Mouse (Mus musculus): ENCODE results near the gene Gabra5. TPM values are rescaled to one million over a fixed set of nuclear protein-coding genes. Genes with fewer than 3 reads are reported as not detected.
A peak's percentile ranks its signal among the peaks of the same experiment; 100 is the strongest.

Gene Gabra5
- 20.7 and 22.7 TPM in 2 replicates for polyA plus RNA-seq (2012; rRNA removed)

DNA sequence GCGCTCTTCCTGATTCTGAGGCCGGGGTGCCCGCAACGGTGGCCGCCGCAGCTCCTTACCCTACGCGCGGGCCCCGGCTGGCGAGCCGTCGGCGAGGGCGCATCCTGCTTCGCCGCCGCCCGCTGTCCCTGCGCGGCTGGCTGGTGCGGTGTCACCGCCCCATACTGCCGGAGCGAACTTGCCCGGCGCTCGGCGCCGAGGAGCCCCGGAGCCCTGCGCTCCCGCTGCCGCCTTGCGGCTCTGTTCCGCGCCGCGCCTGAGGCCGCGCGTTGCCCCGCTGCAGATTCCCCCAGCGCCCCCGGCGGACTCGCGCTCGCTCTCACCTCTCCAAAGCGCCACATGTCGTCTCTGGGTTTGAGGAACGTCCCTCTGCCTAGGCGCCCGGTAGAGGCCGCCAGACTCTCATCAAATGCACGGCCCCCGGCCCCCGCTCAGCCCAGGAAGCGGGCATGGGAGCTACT lies at the start of gene Gabra5:
TSS of gene Gabra5 (minus strand) at position 379 of the 461 bp plus-strand sequence.
- peak; percentile 84 for DNase-seq (ENCODE audit: low read depth)
- TF ChIP-seq POLR2A (IDR thresholded peaks at IDR 0.05; ENCODE audit: borderline replicate concordance, extremely low read depth, insufficient read depth, insufficient read length, poor library complexity, severe bottlenecking) (no peak), CTCF (IDR thresholded peaks at IDR 0.05; ENCODE audit: borderline replicate concordance, extremely low read depth, insufficient read depth, insufficient read length) (peak; percentile 45)

DNA sequence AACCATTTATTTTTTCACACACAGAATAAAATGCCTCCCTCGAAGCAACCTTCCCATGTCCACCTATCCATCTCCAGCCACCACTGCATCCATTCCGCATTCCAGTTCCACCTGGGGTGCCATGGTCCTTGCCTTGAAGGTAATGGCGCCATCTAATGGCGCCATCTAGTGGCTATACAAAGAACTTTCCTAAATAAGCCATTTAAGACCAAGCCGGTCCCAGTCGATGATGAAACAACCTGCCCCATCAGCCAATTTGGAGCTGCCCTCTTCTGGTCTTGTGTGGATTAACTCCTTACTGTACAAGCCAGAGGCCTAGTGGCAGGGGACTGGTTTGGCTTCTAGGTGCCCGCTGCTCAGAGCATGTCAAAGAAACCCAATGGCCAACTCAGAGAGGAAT lies 28.7 kb upstream of the Gabra5 start:
- DNase-seq (ENCODE audit: low read depth) = peak; percentile 30
- TF ChIP-seq CTCF (IDR thresholded peaks at IDR 0.05; ENCODE audit: borderline replicate concordance, extremely low read depth, insufficient read depth, insufficient read length) (peak; percentile 52; the same call in 1 of the 2 replicates), POLR2A (IDR thresholded peaks at IDR 0.05; ENCODE audit: borderline replicate concordance, extremely low read depth, insufficient read depth, insufficient read length, poor library complexity, severe bottlenecking) (no peak)

DNA sequence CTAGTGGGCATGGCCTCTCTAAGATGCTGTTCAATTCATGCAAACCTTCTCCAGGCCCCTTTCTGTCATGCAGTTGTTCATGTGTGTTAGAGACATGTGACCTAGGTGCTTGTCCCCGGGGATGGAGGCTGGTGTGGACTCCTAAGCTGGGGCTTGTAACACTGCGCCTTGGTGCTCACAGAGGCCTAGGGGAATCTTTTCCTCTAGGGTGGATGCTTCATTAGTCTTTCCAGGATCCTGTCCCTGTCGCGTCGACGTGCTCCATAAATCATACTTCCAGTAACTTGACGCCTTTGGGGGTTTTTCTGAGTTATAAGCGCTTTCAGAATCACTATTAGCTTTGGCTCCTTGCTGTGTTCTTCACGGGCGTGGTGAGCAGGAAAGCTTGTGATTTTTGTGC lies 22.8 kb upstream of the Gabra5 start:
- no peak for DNase-seq (ENCODE audit: low read depth)
- TF ChIP-seq CTCF (IDR thresholded peaks at IDR 0.05; ENCODE audit: borderline replicate concordance, extremely low read depth, insufficient read depth, insufficient read length) (no peak), POLR2A (IDR thresholded peaks at IDR 0.05; ENCODE audit: borderline replicate concordance, extremely low read depth, insufficient read depth, insufficient read length, poor library complexity, severe bottlenecking) (no peak)

DNA sequence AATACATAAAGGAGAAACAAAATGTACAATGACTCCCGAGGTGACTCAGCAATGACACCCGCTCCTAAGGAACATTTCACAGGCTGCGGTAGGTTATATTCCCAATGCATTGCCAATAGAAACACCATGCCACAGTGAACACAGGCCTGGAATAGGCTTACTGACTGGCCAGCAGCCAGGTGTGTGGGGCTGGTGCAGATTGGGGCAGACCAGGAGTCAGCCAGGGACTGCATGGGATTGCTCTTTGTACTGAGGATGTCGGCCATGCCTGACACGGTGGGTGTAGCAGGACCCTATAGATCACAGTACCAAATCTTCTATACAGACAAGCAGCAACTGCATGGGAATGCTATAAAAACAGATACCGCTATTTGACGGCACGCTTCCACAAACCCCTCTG lies 20.1 kb upstream of the Gabra5 start:
- TF ChIP-seq CTCF (IDR thresholded peaks at IDR 0.05; ENCODE audit: borderline replicate concordance, extremely low read depth, insufficient read depth, insufficient read length) (no peak), POLR2A (IDR thresholded peaks at IDR 0.05; ENCODE audit: borderline replicate concordance, extremely low read depth, insufficient read depth, insufficient read length, poor library complexity, severe bottlenecking) (no peak)
- DNase-seq (ENCODE audit: low read depth) = no peak

DNA sequence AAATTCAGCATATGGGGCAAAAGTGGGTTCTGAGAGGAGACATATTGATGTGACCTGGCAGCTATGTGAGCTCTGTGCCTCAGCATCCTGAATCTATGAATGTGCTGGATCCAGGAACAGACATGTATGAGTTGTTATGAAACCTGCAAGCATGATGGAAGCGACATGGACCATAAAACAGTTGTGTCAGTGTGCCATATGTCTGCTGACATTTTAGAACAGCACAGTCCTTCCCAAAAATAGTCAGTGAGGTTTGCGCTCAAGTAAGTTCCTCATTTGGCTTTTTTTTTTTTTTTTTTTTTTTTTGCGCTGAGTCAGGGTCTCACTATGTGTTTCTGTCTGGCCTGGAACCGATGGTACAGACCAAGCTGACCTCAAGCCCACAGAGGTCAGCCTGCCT lies 19.6 kb upstream of the Gabra5 start:
- DNase-seq (ENCODE audit: low read depth) = no peak
- TF ChIP-seq CTCF (IDR thresholded peaks at IDR 0.05; ENCODE audit: borderline replicate concordance, extremely low read depth, insufficient read depth, insufficient read length) (no peak), POLR2A (IDR thresholded peaks at IDR 0.05; ENCODE audit: borderline replicate concordance, extremely low read depth, insufficient read depth, insufficient read length, poor library complexity, severe bottlenecking) (no peak)

DNA sequence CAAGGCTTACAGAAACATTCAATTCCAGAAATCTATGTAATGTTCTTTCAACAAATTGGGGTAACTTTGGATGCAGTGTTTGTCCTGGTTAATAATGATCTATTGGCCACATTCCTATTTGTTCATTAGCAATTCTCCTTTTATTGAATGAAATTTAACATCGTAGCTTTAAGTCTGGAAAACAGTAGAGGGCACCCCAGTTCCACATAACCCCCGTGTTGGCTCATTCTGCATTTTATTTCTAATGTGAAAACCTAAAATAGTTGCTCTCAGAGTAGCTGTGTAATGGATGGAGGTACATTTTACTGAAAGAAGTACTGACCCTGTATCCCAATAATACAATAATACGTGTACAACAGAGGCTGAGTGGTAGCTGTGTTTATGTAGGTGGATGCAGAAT lies 3.1 kb upstream of the Gabra5 start:
- TF ChIP-seq CTCF (IDR thresholded peaks at IDR 0.05; ENCODE audit: borderline replicate concordance, extremely low read depth, insufficient read depth, insufficient read length) = peak; percentile 24; the same call in 1 of the 2 replicates
- TF ChIP-seq POLR2A (IDR thresholded peaks at IDR 0.05; ENCODE audit: borderline replicate concordance, extremely low read depth, insufficient read depth, insufficient read length, poor library complexity, severe bottlenecking) = no peak
- peak; percentile 85 for DNase-seq (ENCODE audit: low read depth)

DNA sequence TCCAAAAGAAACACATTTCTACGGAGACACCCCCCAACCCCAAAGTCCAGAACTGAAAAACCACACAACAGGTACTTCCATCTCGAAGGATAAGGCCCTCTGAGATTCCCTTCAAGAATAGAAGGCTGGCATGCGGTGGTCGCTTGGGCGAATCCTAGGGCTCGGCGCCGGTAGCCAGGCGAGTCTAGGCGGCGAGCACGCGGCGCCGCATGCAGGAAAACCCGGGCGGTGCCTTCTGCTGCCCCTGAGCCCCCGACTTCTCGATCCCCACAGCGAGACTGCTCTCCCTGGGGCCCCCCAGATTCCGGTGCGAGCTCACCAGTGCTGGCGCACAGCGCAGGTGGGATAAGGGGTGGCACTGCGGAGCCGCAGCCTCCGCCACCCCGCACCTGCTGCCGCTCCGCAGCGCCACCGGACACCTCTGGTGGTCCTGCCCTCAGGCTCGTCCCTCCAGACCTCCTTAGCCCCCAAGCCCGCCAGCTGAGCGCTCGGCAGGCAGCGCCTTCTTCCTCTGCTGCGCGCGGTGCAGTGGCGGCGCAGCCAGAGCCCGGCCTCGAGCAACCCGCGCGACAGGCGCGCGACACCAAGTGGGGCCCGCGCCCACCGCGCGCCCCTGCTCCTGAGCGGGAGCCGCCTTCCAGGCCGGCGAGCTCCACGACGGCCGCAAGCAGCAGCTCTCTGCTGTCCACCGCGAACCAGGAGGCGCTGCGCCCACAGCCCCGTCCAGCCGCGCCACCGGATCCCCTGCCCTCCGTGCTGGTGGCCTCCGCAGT lies 813 bp downstream of the Gabra5 start:
- DNase-seq (ENCODE audit: low read depth) = peak; percentile 43

DNA sequence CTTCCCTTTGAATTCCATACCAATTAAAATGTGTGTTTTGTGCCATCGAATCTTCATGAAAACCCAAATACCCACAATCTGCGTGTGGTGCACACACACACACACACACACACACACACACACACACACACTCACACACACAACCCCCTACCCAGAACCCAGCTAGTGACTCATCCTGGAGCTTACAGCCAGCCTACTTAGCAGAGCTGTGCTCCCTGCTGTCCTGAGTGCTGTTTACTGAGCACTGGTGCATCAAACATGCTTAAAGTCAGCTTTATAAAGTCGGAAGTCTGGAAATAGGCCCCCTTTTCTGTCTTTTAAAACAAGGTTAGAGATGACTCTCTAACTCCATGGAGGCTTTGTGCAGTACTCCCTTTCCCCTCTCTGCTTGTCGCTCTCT lies 7.0 kb downstream of the Gabra5 start:
- TF ChIP-seq POLR2A (IDR thresholded peaks at IDR 0.05; ENCODE audit: borderline replicate concordance, extremely low read depth, insufficient read depth, insufficient read length, poor library complexity, severe bottlenecking) (no peak), CTCF (IDR thresholded peaks at IDR 0.05; ENCODE audit: borderline replicate concordance, extremely low read depth, insufficient read depth, insufficient read length) (no peak)
- no peak for DNase-seq (ENCODE audit: low read depth)

More for the DNA sequence above, 813 bp downstream of the Gabra5 start:
- TF ChIP-seq POLR2A (IDR thresholded peaks at IDR 0.05; ENCODE audit: borderline replicate concordance, extremely low read depth, insufficient read depth, insufficient read length, poor library complexity, severe bottlenecking) (no peak), CTCF (IDR thresholded peaks at IDR 0.05; ENCODE audit: borderline replicate concordance, extremely low read depth, insufficient read depth, insufficient read length) (no peak)

DNA sequence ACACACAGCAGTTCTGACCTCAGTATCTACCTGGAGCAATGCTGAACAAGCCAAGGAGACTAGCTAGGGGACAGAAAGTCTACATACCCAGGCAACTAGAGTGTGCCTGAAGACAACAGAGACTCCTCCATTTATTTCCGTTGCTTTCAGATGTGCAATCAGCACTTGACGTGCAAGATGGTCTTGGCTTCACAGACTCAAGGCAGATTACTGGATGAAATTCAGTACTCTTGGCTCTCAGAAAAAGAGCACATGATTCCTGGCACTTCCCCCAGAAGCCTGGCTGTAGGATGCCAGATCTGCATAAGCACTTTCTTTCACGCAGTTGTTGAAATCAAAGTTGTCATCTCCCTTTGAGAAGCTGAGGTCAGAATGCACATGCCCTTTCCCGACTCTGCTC lies 18.1 kb downstream of the Gabra5 start:
- peak; percentile 75 for DNase-seq (ENCODE audit: low read depth)
- TF ChIP-seq CTCF (IDR thresholded peaks at IDR 0.05; ENCODE audit: borderline replicate concordance, extremely low read depth, insufficient read depth, insufficient read length) (no peak), POLR2A (IDR thresholded peaks at IDR 0.05; ENCODE audit: borderline replicate concordance, extremely low read depth, insufficient read depth, insufficient read length, poor library complexity, severe bottlenecking) (no peak)

DNA sequence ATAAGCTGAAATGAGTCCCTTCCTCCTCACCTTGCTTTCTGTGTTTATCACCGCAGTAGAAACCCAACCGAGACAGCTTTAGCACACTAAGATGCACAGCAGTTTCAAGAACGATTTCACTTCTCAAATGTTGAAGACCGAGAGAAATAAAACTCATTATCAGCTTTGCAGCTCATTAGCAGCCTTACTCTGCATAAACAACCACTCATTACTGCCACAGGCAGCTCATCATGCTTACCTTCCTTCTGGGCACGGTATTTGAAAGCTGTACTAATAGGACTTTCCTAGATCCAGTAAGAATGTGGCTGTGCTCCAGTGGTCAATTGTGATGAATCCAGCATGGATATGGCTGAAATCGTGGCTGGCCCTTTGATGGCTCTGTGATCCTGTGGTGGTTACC lies 23.0 kb downstream of the Gabra5 start:
- peak; percentile 52 for DNase-seq (ENCODE audit: low read depth)
- TF ChIP-seq POLR2A (IDR thresholded peaks at IDR 0.05; ENCODE audit: borderline replicate concordance, extremely low read depth, insufficient read depth, insufficient read length, poor library complexity, severe bottlenecking) (no peak), CTCF (IDR thresholded peaks at IDR 0.05; ENCODE audit: borderline replicate concordance, extremely low read depth, insufficient read depth, insufficient read length) (no peak)

DNA sequence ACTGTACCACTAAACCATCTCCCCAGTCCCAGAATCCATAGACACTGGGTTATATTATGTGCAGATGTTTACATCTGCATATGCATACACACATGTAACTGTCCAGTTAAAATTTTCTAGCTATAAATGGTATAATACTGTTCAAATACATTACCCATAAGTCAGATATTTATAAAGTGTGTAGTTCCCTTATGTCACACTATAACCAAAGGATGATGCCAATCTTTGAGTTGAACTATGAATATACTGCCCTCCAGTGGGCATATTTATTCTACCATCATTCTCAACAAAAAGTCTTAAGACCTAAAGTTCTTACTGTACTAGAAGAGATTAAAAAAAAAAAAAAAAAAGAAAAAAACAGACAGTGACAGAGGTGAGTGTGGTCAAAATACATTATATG lies 27.0 kb downstream of the Gabra5 start:
- peak; percentile 72 for DNase-seq (ENCODE audit: low read depth)
- TF ChIP-seq CTCF (IDR thresholded peaks at IDR 0.05; ENCODE audit: borderline replicate concordance, extremely low read depth, insufficient read depth, insufficient read length) = no peak
- TF ChIP-seq POLR2A (IDR thresholded peaks at IDR 0.05; ENCODE audit: borderline replicate concordance, extremely low read depth, insufficient read depth, insufficient read length, poor library complexity, severe bottlenecking) = no peak
